Mouse (Mus musculus) E14TG2a.4 (cell line): Measurements from ENCODE around the gene Emsy.

Source experiments
- H3K27me3 ChIP-seq: 2 replicates; pipeline ENCODE4 v1.6.1; 2014; ENCODE audit warnings: low read length, control low read depth; ENCODE audit not compliant: insufficient read depth
- H3K36me3 ChIP-seq: 2 replicates; pipeline ENCODE4 v1.6.1; 2014; ENCODE audit warnings: low read length, control low read depth; ENCODE audit not compliant: insufficient read depth
- H3K4me1 ChIP-seq: replicated peaks from 2 replicates; pipeline ENCODE4 v1.6.1; 2014; ENCODE audit warnings: low read depth, low read length, control low read depth
- H3K4me3 ChIP-seq: replicated peaks from 2 replicates; pipeline ENCODE4 v1.5.1; 2014; ENCODE audit warnings: mild to moderate bottlenecking, low read length
- H3K9me3 ChIP-seq: 2 replicates; pipeline ENCODE4 v1.6.1; 2014; ENCODE audit warnings: low read length, control low read depth
- CTCF ChIP-seq: conservative IDR thresholded peaks from 2 replicates; pipeline ENCODE4 v1.5.1; 2014; ENCODE audit warnings: low read length
- NANOG ChIP-seq: IDR thresholded peaks from 2 replicates; pipeline ENCODE4 v1.6.1; 2014; ENCODE audit warnings: borderline replicate concordance, low read length, mixed read lengths
- POU5F1 ChIP-seq: IDR thresholded peaks from 2 replicates; pipeline ENCODE4 v1.6.1; 2014; ENCODE audit warnings: low read length, borderline replicate concordance

The Emsy gene

DNA sequence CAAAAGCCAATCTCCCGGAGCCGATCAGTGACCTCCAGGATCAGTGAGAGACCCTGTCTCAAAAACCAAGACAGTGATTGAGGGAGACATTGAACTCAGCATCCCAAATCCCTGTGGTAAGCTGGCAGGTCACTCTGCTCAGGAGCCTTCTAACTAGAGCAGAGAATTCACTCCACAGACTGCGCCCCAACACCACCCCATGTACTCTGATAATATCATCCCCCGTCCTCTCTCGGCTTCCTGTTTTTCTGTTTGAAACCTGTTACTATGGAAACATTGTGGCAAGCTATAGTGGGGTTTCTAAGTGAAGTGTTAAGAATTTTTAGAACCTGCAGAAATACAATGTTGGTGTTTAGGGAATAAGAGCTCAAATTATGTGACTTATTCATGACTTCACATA, 37.5 kb upstream of the Emsy start:
- Histone ChIP-seq H3K9me3 (no peaks in the 10 kb centered on the region), H3K36me3 (no peaks in the 10 kb centered on the region), H3K4me1 (peaks cover 8% of the 10 kb centered on the region; the same call in 1 of the 2 replicates), H3K27me3 (no peaks in the 10 kb centered on the region), H3K4me3 (no peak overlapping the region)
- TF ChIP-seq CTCF, result no peak
- TF ChIP-seq NANOG, result no peak
- TF ChIP-seq POU5F1, result no peak

DNA sequence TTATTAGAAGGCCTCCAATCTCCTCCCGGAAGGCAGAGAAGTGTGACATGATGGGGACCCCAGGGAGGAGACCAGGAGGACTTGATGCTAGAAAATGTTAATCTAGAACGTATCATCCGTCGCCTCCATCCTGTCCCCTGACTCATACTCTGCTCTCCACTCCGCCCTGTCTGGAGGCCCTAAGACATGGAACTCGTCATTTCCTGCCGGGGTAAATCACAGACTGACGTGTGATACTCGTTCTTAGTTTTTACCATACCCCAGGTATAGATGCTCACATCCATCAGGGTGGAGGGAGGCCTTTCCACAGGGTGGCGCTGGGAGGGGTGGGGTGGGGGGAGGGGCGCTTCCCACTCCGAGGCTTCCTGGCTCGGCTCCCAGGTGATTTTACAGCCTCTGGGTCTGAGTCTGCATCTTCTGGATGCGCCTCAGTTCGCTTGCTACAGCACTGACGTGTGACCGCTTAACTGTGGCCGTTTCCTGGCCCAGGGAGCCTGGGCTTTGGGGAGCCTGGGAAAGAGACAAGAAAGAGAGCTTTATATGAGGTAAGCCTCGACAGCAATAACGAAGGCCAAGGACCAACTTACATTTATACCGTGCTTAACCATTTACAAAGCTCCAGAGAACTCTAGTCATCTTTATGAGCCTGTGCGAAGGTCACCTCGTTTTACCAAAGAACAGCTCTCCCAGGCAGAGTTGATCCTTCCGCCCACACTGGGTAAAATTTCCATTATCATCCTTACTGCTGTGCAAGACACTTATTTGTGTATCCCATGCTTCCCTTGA, 36.4 kb upstream of the Emsy start:
- Histone ChIP-seq H3K36me3 (no peaks in the 10 kb centered on the region), H3K4me1 (peaks cover 8% of the 10 kb centered on the region; the same call in 1 of the 2 replicates), H3K9me3 (no peaks in the 10 kb centered on the region), H3K4me3 (no peak overlapping the region), H3K27me3 (no peaks in the 10 kb centered on the region)
- no peak for TF ChIP-seq CTCF
- TF ChIP-seq NANOG, result no peak
- no peak for TF ChIP-seq POU5F1

DNA sequence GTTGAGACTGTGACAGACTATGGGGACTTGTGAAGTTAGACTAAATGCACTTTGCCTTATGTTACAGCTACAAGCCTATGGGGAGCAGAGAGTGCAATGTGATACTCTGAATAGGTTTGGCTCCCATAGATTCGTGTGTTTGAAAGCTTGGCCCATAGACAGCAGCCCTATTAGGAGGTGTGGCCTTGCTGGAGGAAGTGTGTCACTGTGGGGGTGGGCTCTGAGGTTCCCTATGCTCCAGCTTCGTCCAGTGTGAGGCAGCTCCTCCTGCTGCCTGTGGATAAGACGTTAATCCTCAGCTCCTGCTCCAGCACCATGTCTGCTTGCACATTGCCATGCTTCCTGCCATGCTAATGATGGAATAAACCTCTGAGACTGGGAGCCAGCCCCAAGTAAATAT, 34.2 kb upstream of the Emsy start:
- no peak overlapping the region for H3K4me3 ChIP-seq
- 0 out of 2 replicates have a peak, but pooled peaks cover 3% of the 10 kb centered on the region for H3K27me3 ChIP-seq
- H3K9me3 ChIP-seq, result no peaks in the 10 kb centered on the region
- H3K4me1 ChIP-seq, result peaks cover 8% of the 10 kb centered on the region; the same call in 1 of the 2 replicates
- no peak for TF ChIP-seq NANOG
- no peak for TF ChIP-seq CTCF
- no peak for TF ChIP-seq POU5F1
- H3K36me3 ChIP-seq, result no peaks in the 10 kb centered on the region

DNA sequence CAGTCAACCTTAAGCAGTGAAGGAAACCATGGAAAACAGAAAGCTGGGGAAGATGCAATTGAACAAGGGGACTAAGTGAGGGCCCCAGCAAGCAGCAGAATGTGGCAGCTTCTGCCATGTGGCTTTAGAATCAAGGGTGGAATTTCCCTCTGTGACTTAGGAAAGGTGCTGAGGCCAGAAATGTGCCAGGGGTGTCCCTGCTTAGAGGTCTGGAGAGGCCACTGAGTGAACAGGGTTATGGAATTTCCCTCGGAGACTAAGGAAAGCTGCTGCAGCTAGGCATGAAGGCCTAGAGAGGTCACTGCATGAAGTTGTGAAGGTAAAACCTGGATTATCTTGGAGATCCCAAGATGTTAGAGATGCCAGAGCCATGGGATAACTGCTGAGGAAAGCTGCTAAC, 33.5 kb upstream of the Emsy start:
- Histone ChIP-seq H3K4me1 (peaks cover 8% of the 10 kb centered on the region; the same call in 1 of the 2 replicates), H3K9me3 (no peaks in the 10 kb centered on the region), H3K27me3 (0 out of 2 replicates have a peak, but pooled peaks cover 3% of the 10 kb centered on the region), H3K4me3 (no peak overlapping the region), H3K36me3 (no peaks in the 10 kb centered on the region)
- TF ChIP-seq CTCF, result no peak
- TF ChIP-seq POU5F1, result no peak
- TF ChIP-seq NANOG, result no peak

DNA sequence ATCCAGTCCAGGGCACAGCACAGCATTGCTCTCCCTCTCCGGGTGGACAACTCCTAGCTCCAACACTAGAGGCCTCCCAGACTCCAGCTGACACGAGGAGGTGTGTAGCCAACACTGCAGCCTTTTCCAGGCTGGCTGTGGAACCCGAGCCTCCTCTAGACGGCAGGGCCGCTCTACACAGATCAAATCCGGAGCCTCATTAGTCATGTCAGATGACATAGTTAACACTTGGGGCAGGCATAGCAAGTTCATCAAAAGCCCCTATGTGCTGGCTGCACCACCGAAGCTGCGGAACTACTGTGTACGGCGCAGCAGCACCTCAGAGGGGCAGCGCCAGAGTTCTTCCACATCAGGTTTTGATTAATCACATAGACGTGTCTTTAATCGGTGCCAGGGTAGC, 29.3 kb upstream of the Emsy start:
- H3K36me3 ChIP-seq, result no peaks in the 10 kb centered on the region
- H3K9me3 ChIP-seq, result no peaks in the 10 kb centered on the region
- 0 out of 2 replicates have a peak, but pooled peaks cover 10% of the 10 kb centered on the region for H3K27me3 ChIP-seq
- TF ChIP-seq POU5F1 (no peak), NANOG (no peak), CTCF (no peak)
- no peak overlapping the region for H3K4me3 ChIP-seq
- peaks cover 5% of the 10 kb centered on the region for H3K4me1 ChIP-seq

DNA sequence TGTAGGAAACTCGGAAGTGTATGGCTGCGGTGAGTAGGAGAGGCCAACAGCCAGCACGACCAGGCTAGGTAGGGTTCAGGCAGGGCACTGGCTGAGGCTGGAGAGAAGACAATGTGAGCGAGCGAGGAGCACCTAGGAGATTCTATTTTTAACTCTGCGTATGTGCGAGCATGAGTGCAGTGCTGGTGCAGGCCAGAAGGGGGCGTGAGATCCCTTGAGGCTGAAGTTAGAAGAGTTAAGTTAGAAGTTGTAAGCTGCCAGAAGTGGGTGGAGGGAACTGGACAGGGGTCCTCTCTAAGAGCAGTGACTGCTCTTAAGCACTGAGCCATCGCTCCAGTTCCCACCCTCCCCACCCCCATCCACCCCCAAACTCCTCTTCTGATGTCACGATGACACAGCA, 26.2 kb upstream of the Emsy start:
- TF ChIP-seq CTCF (peak; percentile 75), POU5F1 (no peak)
- H3K4me3 ChIP-seq, result no peak overlapping the region
- no peaks in the 10 kb centered on the region for H3K36me3 ChIP-seq
- no peaks in the 10 kb centered on the region for H3K9me3 ChIP-seq
- H3K27me3 ChIP-seq, result peaks cover 17% of the 10 kb centered on the region; the same call in 1 of the 2 replicates
- peaks cover 5% of the 10 kb centered on the region for H3K4me1 ChIP-seq

DNA sequence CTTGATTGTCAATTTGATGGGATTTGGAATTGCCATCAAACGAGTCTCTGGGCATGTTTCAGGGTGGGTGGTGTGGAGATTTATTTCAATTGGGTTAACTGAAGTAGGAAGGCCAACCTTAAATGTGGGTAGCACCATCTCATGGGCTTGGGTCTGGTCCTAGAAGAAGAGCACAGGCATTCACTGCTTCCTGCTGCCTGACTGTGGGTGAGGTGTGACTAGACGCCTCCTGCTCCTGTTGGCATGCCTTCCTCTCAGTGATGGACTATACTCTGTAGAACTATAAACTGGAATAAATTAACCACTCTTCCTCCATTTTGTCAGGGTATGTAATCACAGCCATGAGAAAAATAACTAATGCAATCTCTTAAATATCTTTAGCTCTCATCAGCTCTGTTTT, 24.1 kb upstream of the Emsy start:
- no peak for TF ChIP-seq POU5F1
- no peak for TF ChIP-seq CTCF
- no peak for TF ChIP-seq NANOG
- Histone ChIP-seq H3K4me3 (no peak overlapping the region), H3K9me3 (no peaks in the 10 kb centered on the region)

DNA sequence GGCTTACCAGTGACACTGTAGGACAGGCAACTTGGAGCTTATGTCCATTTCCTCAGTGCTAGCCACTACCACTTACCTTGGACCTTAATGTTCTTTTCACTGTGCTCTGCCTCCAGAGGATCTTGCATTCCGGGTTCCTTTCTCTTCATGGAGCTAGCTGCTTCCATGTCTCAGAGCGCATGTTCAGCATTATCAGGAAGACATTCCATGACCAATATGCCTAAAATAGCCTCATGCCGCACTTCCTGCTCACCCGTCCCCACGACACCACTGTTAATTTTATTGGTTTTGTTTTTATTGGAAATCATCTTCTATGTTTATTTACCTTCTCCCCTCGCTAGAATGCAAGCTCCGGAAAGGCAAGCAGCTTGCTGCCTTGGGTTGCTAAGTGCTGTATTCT, 21.9 kb upstream of the Emsy start:
- peaks cover 17% of the 10 kb centered on the region; the same call in 1 of the 2 replicates for H3K27me3 ChIP-seq
- no peak overlapping the region for H3K4me3 ChIP-seq
- no peaks in the 10 kb centered on the region for H3K36me3 ChIP-seq
- H3K4me1 ChIP-seq, result peaks cover 5% of the 10 kb centered on the region
- TF ChIP-seq NANOG (no peak), CTCF (no peak), POU5F1 (no peak)
- H3K9me3 ChIP-seq, result no peaks in the 10 kb centered on the region

More for the DNA sequence above, 24.1 kb upstream of the Emsy start:
- H3K27me3 ChIP-seq, result peaks cover 20% of the 10 kb centered on the region; the same call in 1 of the 2 replicates
- H3K4me1 ChIP-seq, result peaks cover 5% of the 10 kb centered on the region
- H3K36me3 ChIP-seq, result no peaks in the 10 kb centered on the region

DNA sequence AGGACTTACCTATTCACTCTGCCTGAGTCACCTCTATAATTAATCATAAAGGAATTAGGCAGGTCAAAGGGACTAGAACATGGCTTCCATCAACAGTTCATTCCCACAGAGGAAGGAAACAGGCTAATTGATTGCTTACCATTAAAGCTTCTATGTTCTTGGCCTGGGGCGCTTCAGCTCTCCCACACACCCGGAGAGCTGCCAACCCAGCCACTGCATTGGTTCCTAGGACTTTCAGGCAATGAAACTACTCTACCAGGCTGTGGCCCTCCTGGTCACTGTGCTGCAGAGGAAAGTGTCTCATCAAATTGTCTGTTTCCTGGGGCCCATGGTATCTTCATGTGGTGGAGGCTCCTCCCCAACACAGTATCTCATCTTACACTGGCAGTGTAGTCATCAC, 20.9 kb upstream of the Emsy start:
- no peak overlapping the region for H3K4me3 ChIP-seq
- no peaks in the 10 kb centered on the region for H3K9me3 ChIP-seq
- H3K27me3 ChIP-seq, result peaks cover 19% of the 10 kb centered on the region; the same call in 1 of the 2 replicates
- H3K4me1 ChIP-seq, result peaks cover 3% of the 10 kb centered on the region
- TF ChIP-seq CTCF (no peak), NANOG (no peak)
- no peaks in the 10 kb centered on the region for H3K36me3 ChIP-seq
